7 mouse cellular contexts compared by ENCODE assay signal in the genomic region with DNA sequence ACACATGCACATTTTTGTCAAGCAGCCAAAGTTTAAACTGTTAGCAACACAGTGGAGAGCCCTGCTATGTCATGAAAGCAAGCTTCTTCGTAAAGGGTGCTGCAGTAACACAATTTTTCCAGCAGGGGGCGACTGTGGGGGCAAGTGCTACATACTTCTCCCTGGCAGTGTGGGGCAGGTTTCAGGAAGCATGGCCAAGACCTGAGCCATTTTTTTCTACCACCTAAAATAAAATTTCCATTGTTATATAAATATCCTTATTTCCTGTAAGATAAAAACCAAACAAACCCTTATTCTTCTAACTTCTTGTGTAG.
DNase-seq lines count a peak whose midpoint lies in the region; ATAC-seq and TF ChIP-seq lines count a peak whose summit lies in the region.

No protein-coding gene starts in this region.

- H3K4me2 ChIP-seq in kidney, embryonic 16.5 days (replicated peaks; ENCODE audit: low read depth, low read length), result no peak overlapping the region

- CTCF ChIA-PET in Patski (lab: Charles Lee), result interaction anchor here (1.1 to 1.5 kb wide), 2 partner anchors 9 to 34 kb away, joined by 3 to 4 read pairs; no protein-coding TSS in a partner anchor

- H3K4me1 ChIP-seq in kidney, embryonic 16.5 days (ENCODE audit: insufficient read depth, low read length), result peaks cover 13% of the 10 kb centered on the region

- no peaks in the 10 kb centered on the region for H3K27me3 ChIP-seq in kidney, embryonic 16.5 days (ENCODE audit: insufficient read depth, low read length)
- no peaks in the 10 kb centered on the region for H3K27me3 ChIP-seq in Patski

- no peak overlapping the region for H3K27ac ChIP-seq in kidney, embryonic 16.5 days (ENCODE audit: low read length)

- WGBS in kidney, embryonic 16.5 days, result 36% methylated on average over 2 of the region's 2 CpGs

- no peaks in the 10 kb centered on the region for H3K9me3 ChIP-seq in kidney, embryonic 16.5 days (ENCODE audit: low read length)

- POLR2A ChIA-PET in Patski (lab: Charles Lee), result interaction anchor here (0.6 kb wide), 1 partner anchor 140 kb away, joined by 3 read pairs; no protein-coding TSS in a partner anchor

- TF ChIP-seq CTCF in Patski (IDR thresholded peaks at IDR 0.05), result peak; percentile 66

- no peak overlapping the region for H3K4me3 ChIP-seq in kidney, embryonic 16.5 days (ENCODE audit: low read length)

- H3K36me3 ChIP-seq in kidney, embryonic 16.5 days (ENCODE audit: insufficient read depth, low read length), result no peaks in the 10 kb centered on the region

- in situ Hi-C loops in Patski (cut with MboI; ENCODE audit: low pct_unique_long_range_greater_than_20kb), result no loop called here

- no peak overlapping the region for H3K9ac ChIP-seq in kidney, embryonic 16.5 days (replicated peaks; ENCODE audit: low read length)

- ATAC-seq in kidney, embryonic 16.5 days (ENCODE audit: low FRiP score, low TSS enrichment), result peak; percentile 44; the same call in 1 of the 2 replicates
- no peak for ATAC-seq in Patski

- no peak for DNase-seq in kidney, adult 11 months
- DNase-seq in Patski (ENCODE audit: low read depth, low spot score), result no peak
- DNase-seq in cerebellum, postnatal 36 days, result peak; percentile 15 to 32
- peak; percentile 38 to 47 for DNase-seq in lung, postnatal 4 days
- peak; percentile 41 to 45 for DNase-seq in thymus, postnatal 36 days
- no peak for DNase-seq in urinary bladder, postnatal 36 days (ENCODE audit: low spot score in 2 of 2)

Comparison
In these comparisons a context has a peak if more than half of its experiments do, and no peak if none do; other contexts are left out.
1. DNase-seq: peak in cerebellum, postnatal 36 days (2 of 2), lung, postnatal 4 days (2 of 2) and thymus, postnatal 36 days (2 of 2); none in kidney, adult 11 months (single experiment), Patski (single experiment) and urinary bladder, postnatal 36 days (0 of 2).